Mouse (Mus musculus) neural tube, embryonic 11.5 days (tissue): ENCODE measurements around the gene Fbln7. TPM values are rescaled to one million over a fixed set of nuclear protein-coding genes. Genes with fewer than 3 reads are reported as not detected.

Source experiments
- ATAC-seq: fragments of 200-750 bp; cut with Nextera tagmentation; 2 replicates; pipeline ENCODE4 v1.8.0; 2017; ENCODE audit warnings: moderate number of reproducible peaks, mild to moderate bottlenecking, moderate TSS enrichment, moderate library complexity; ENCODE audit not compliant: insufficient read depth, low FRiP score, low TSS enrichment
- DNase-seq: peaks from one replicate; pipeline ENCODE4 v3.0.0-alpha.2; 2015; ENCODE audit warnings: low spot score
- H3K27ac ChIP-seq: fragments of 300-500 bp; sonication (generic); 2 replicates; pipeline ENCODE4 v1.5.1; 2014; ENCODE audit warnings: low read depth, mild to moderate bottlenecking, low read length
- H3K27me3 ChIP-seq: fragments of 300-500 bp; sonication (generic); 2 replicates; pipeline ENCODE4 v1.6.1; 2014; ENCODE audit warnings: mild to moderate bottlenecking, low read length, mixed read lengths; ENCODE audit not compliant: control insufficient read depth, insufficient read depth
- H3K36me3 ChIP-seq: fragments of 300-500 bp; sonication (generic); 2 replicates; pipeline ENCODE4 v1.6.1; 2014; ENCODE audit warnings: mild to moderate bottlenecking, low read length, moderate library complexity, mixed read lengths; ENCODE audit not compliant: control insufficient read depth, insufficient read depth
- H3K4me1 ChIP-seq: fragments of 300-500 bp; sonication (generic); 2 replicates; pipeline ENCODE4 v1.6.1; 2014; ENCODE audit warnings: low read length, mixed read lengths; ENCODE audit not compliant: control insufficient read depth, insufficient read depth
- H3K4me2 ChIP-seq: fragments of 300-500 bp; sonication (generic); 2 replicates; pipeline ENCODE4 v1.6.1; 2014; ENCODE audit warnings: low read depth, mild to moderate bottlenecking, moderate library complexity
- H3K4me3 ChIP-seq: fragments of 300-500 bp; sonication (generic); 2 replicates; pipeline ENCODE4 v1.5.1; 2014; ENCODE audit warnings: low read depth, low read length
- H3K9ac ChIP-seq: fragments of 300-500 bp; sonication (generic); 2 replicates; pipeline ENCODE4 v1.6.1; 2014; ENCODE audit warnings: mild to moderate bottlenecking, low read length
- H3K9me3 ChIP-seq: fragments of 300-500 bp; sonication (generic); 2 replicates; pipeline ENCODE4 v1.6.1; 2016; ENCODE audit warnings: low read length; ENCODE audit not compliant: control insufficient read depth
- WGBS: fragments of 180-500 bp; shearing (Covaris S2); extraction: QIAGEN DNeasy Blood & Tissue Kit; methylation state at CpG from one replicate; pipeline ENCODE4 v1.1.7; 2014; 5-methylcytosine and 5-hydroxymethylcytosine counted together
- polyA plus RNA-seq: library from polyadenylated mRNA; unstranded; fragments of >200 nt; fragmentation: Nextera tagmentation; extraction: Ambion mirVana; gene quantifications from 2 replicates; pipeline ENCODE4 v1.2.1, GENCODE M21; 2014

Fbln7 gene
- polyA plus RNA-seq, 1 experiment from 2014 or later: 1.9 TPM

DNA sequence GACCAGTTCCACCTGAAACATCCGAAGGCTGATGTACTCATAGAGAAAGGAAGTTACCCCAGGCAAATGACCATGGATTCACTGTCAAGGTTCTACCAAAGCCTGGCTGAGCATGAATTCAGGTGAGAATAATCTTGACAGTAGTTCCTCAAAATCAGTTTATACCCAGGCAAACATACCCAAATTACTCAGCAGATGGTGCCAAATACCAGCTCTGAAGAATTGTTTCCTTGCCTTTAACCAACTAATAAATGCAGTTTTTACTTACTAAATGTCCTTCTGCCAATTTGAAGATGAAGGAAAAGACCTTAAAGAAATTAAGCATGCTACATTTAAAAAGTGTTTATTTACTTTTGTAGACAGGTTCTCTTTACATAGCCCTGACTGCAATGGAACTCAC, 6.1 kb upstream of the Fbln7 start:
- 97% methylated on average over 1 of the region's 1 CpGs for WGBS
- no peak for DNase-seq
- ATAC-seq: no peak
- no peak overlapping the region for H3K4me2 ChIP-seq
- H3K27ac ChIP-seq: no peak overlapping the region
- H3K9ac ChIP-seq: no peak overlapping the region
- H3K4me1 ChIP-seq: no peaks in the 10 kb centered on the region
- H3K27me3 ChIP-seq: no peaks in the 10 kb centered on the region
- H3K36me3 ChIP-seq: no peaks in the 10 kb centered on the region
- no peak overlapping the region for H3K4me3 ChIP-seq
- H3K9me3 ChIP-seq: no peaks in the 10 kb centered on the region

DNA sequence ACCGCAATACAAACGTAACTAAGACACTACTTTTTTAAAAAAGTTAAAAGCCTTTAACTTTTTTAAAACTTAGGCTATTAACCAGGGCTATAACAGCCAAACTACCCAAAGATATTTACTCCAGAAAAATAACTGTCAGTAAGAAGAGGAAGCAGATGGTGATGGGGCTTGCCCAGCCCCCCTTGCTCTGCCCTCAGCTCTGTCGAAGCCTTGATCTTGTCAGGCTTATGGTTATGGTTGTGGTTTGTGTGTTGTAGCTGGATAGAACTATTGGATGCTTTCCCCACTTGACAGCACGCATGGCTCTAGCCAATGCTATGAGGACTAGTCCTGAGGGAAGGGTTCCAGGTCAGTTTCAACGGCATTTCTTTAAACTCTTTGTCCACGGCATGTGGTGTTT, 3.8 kb upstream of the Fbln7 start:
- H3K4me2 ChIP-seq: no peak overlapping the region
- ATAC-seq (no peak), DNase-seq (no peak)
- no peaks in the 10 kb centered on the region for H3K9me3 ChIP-seq
- no peaks in the 10 kb centered on the region for H3K36me3 ChIP-seq
- no peak overlapping the region for H3K9ac ChIP-seq
- no peaks in the 10 kb centered on the region for H3K4me1 ChIP-seq
- no peaks in the 10 kb centered on the region for H3K27me3 ChIP-seq
- 89% methylated on average over 6 of the region's 6 CpGs for WGBS
- H3K27ac ChIP-seq: no peak overlapping the region
- no peak overlapping the region for H3K4me3 ChIP-seq

DNA sequence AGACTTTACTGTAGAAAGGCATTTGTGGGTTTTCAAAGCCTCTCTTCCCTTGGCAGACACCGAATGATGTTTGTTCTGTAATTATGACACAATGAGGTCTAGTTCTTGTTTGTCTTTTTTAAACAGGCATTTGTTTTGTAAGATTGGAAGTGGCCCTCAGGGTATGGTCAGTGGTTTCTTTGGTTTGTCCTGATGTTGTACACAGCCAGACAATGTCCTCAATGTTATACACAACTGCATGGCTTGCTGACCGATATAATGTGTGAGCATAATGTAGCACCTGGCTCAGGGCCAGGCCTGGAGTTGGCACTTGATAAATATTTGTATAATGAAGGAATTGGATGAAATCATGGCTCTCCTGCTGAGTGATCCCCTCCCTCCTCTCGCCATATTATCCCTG, 2.9 kb upstream of the Fbln7 start:
- H3K27me3 ChIP-seq: no peaks in the 10 kb centered on the region
- no peak for DNase-seq
- H3K9ac ChIP-seq: no peak overlapping the region
- no peak overlapping the region for H3K4me2 ChIP-seq
- no peaks in the 10 kb centered on the region for H3K36me3 ChIP-seq
- no peak overlapping the region for H3K4me3 ChIP-seq
- H3K27ac ChIP-seq: no peak overlapping the region
- H3K9me3 ChIP-seq: no peaks in the 10 kb centered on the region
- H3K4me1 ChIP-seq: no peaks in the 10 kb centered on the region
- ATAC-seq: no peak
- WGBS: 90% methylated on average over 3 of the region's 3 CpGs

DNA sequence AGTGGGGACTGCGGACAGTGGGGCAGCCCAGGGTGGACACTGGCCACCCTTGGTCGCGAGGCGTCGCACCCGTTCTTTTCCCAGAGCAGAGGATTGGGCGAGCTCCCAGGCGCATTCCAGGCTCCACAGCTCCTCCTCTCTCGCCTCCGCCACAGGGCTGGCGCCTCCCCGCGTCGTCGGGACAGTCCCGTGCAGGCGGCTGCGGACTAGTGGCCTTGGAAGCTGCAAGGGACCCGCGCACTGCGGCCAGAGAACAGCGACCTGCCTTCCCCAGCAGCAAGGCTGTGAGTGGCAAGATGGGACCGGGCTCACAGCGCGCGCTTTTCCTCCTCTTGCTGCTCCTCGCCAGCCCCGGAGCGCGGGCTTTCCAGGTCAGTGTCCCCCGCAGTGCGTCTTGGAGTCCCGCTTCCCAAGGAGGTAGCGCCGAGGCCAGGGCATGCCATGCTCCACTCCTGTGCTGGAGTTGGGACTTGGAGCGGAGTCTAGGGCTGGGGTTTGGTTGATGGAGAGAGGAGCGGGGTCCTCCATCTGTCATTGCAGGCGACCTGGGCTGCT, 1.1 kb downstream of the Fbln7 start:
- no peaks in the 10 kb centered on the region for H3K36me3 ChIP-seq
- H3K4me1 ChIP-seq: no peaks in the 10 kb centered on the region
- H3K27ac ChIP-seq: no peak overlapping the region
- peak overlapping the region; percentile 93 for H3K4me2 ChIP-seq
- ATAC-seq (peak; percentile 72; the same call in 1 of the 2 replicates), DNase-seq (peak; percentile 68)
- H3K27me3 ChIP-seq: no peaks in the 10 kb centered on the region
- no peaks in the 10 kb centered on the region for H3K9me3 ChIP-seq
- peak overlapping the region; percentile 43 for H3K4me3 ChIP-seq
- WGBS: 1% methylated on average over 34 of the region's 38 CpGs
- H3K9ac ChIP-seq: peak overlapping the region; percentile 60

DNA sequence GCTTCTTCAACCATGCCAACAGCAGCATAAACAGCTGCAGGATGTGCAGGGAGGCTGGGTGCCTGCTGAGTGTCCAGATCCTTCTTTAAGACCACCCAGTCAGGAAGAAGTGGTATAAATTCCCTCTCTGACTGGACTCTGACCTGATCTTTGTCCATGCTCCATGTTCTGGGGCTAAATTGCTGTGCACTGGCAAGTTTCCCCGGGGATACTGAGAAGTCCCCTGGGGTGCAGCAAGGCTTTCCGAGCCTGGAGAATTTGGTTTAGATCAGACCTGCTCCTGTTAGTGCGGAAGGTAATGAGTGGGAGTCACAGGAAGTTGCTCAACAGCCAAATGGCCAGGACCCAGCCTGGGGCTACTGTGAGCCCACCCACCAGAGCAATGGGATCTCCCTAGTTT, 2.3 kb downstream of the Fbln7 start:
- Histone ChIP-seq H3K36me3 (no peaks in the 10 kb centered on the region), H3K4me3 (no peak overlapping the region), H3K4me2 (no peak overlapping the region), H3K9me3 (no peaks in the 10 kb centered on the region), H3K9ac (no peak overlapping the region), H3K27ac (no peak overlapping the region), H3K27me3 (no peaks in the 10 kb centered on the region), H3K4me1 (no peaks in the 10 kb centered on the region)
- no peak for DNase-seq
- WGBS: 44% methylated on average over 3 of the region's 3 CpGs
- no peak for ATAC-seq

DNA sequence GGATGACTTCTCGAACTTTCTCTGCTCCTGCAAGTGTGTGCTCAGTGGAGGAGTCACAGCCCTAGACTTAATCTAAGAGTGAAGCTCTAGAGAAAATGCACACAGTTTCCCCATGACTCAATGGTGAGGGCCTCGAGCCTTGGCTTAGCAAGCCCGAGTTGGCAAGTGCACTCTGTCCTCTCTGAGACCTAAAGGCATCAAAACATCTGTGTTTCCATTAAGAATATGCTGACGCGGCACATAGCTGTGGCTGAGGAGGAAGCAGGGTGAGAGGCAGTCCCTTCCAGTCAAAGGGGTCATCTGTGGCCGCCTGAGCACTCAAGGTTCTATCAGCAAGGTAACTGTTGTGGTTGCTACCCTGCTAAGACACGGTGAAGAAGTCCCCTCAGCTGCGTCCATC, 8.9 kb downstream of the Fbln7 start:
- no peaks in the 10 kb centered on the region for H3K9me3 ChIP-seq
- WGBS: 81% methylated on average over 8 of the region's 8 CpGs
- no peak for ATAC-seq
- no peak overlapping the region for H3K4me3 ChIP-seq
- no peaks in the 10 kb centered on the region for H3K36me3 ChIP-seq
- H3K4me2 ChIP-seq: no peak overlapping the region
- DNase-seq: no peak
- H3K4me1 ChIP-seq: no peaks in the 10 kb centered on the region
- no peak overlapping the region for H3K9ac ChIP-seq
- no peaks in the 10 kb centered on the region for H3K27me3 ChIP-seq
- no peak overlapping the region for H3K27ac ChIP-seq

DNA sequence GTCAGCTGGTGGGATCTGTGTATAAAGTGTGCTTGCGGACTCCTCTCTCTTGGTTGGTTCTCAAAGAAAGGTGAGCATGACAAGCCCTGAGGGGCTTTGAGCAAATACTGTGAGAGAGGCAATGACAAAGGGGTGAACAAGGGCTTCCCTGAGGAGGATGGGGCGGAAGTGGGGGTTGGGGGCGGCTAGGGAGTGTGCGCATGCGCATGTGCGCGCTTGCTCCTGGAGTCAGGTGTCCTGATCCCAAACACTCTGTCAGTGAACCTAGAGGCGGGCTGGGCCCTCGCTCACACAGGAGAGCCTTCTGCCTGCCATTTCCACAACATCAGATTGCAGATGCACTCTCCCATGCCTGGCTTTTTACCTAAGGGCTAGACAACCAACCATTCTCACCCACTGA, 9.5 kb downstream of the Fbln7 start:
- no peak for DNase-seq
- WGBS: 89% methylated on average over 9 of the region's 9 CpGs
- ATAC-seq: no peak

DNA sequence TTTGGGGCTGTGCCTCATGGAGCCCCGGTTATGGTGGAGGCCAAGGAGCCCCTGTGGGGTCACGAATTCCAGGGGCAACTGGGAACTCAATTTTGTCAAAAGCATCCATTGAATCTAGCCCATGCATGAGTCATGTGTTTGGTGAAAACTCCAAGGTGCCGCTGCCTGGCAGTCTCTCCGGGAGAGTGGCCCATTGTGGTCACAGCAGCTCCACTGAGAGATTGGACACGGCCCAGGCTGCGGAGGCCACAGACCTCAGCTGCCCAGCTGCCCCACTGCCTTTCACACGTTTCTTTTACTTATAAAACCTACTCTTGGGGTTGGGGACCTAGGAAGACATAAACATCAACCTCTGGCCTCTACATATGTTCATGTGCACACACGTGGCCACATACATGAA, 12.7 kb downstream of the Fbln7 start:
- H3K4me3 ChIP-seq: no peak overlapping the region
- WGBS: 79% methylated on average over 8 of the region's 8 CpGs
- ATAC-seq (no peak), DNase-seq (no peak)
- no peak overlapping the region for H3K4me2 ChIP-seq
- H3K9ac ChIP-seq: no peak overlapping the region
- no peaks in the 10 kb centered on the region for H3K27me3 ChIP-seq
- H3K36me3 ChIP-seq: no peaks in the 10 kb centered on the region
- H3K4me1 ChIP-seq: no peaks in the 10 kb centered on the region
- no peak overlapping the region for H3K27ac ChIP-seq
- no peaks in the 10 kb centered on the region for H3K9me3 ChIP-seq

More for the DNA sequence above, 9.5 kb downstream of the Fbln7 start:
- Histone ChIP-seq H3K4me2 (no peak overlapping the region), H3K27ac (no peak overlapping the region), H3K36me3 (no peaks in the 10 kb centered on the region), H3K4me1 (no peaks in the 10 kb centered on the region), H3K27me3 (no peaks in the 10 kb centered on the region), H3K9me3 (no peaks in the 10 kb centered on the region), H3K9ac (no peak overlapping the region), H3K4me3 (no peak overlapping the region)

DNA sequence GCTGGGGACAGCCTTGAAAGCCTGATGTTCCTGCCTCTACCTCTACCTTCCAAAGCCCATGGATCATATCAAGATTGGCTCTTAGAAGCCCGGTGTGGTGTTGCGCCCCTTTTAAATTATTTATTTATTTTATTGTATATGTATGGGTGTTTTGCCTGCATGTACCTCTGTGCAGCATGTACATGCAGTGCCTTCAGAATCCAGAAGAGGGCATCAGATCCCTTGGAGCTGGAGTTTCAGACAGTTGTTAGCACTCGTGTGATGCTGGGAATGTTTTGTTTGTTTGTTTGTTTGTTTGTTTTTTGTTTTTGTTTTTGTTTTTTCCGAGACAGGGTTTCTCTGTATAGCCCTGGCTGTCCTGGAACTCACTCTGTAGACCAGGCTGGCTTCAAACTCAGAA, 18.5 kb downstream of the Fbln7 start:
- H3K4me2 ChIP-seq: no peak overlapping the region
- H3K27me3 ChIP-seq: no peaks in the 10 kb centered on the region
- ATAC-seq (no peak), DNase-seq (no peak)
- WGBS: 66% methylated on average over 4 of the region's 4 CpGs
- no peak overlapping the region for H3K9ac ChIP-seq
- H3K4me3 ChIP-seq: no peak overlapping the region
- H3K36me3 ChIP-seq: no peaks in the 10 kb centered on the region
- H3K4me1 ChIP-seq: no peaks in the 10 kb centered on the region
- no peak overlapping the region for H3K27ac ChIP-seq
- no peaks in the 10 kb centered on the region for H3K9me3 ChIP-seq
